14 mouse cellular contexts compared by ENCODE assay signal in genomic region chr4:107683006-107683756, GRCm38 (mm10). TPM values are rescaled to one million over a fixed set of nuclear protein-coding genes. Genes with fewer than 3 reads are reported as not detected.
"Had no signal": no experiment of that assay in that cellular context is flagged by ENCODE, and none has a peak within 500 bp of the region (broad histone marks: within the 10 kb centered on the region; RNA-seq: fewer than 3 reads in every experiment).

No protein-coding gene starts in this region.

- H3K36me3 ChIP-seq: limb, embryonic 12.5 days; midbrain, embryonic 13.5 days had no signal

- H3K9me3 ChIP-seq: limb, embryonic 12.5 days; midbrain, embryonic 13.5 days had no signal

- H3K9ac ChIP-seq: limb, embryonic 12.5 days; liver, embryonic 14.5 days; midbrain, embryonic 13.5 days had no signal

- H3K27ac ChIP-seq: limb, embryonic 12.5 days; liver, embryonic 14.5 days; midbrain, embryonic 13.5 days had no signal

- ATAC-seq: midbrain, embryonic 13.5 days had no signal

- DNase-seq: kidney, postnatal 25 days; layer of hippocampus, adult 9-11 months; layer of hippocampus, postnatal 36 days; lung, adult 18-20 months; thymus, adult 18-20 months; thymus, postnatal 14 days had no signal

- H3K4me2 ChIP-seq: limb, embryonic 12.5 days; midbrain, embryonic 13.5 days had no signal

- H3K4me3 ChIP-seq: limb, embryonic 12.5 days; midbrain, embryonic 13.5 days; myocyte had no signal

RNA-seq across cellular contexts. Expression of gene Dmrtb1, which starts 0.8 kb away (rescaled TPM):
- total RNA-seq: liver, adult 2 months; megakaryocyte-erythroid progenitor cell, adult 5-6 weeks had no signal
- polyA plus RNA-seq: kidney, embryonic 16.5 days; liver, adult 2 months; lung, embryonic 16.5 days; myocyte had no signal
